Mouse (Mus musculus): Measurements from ENCODE around the gene Pml. TPM values are rescaled to one million over a fixed set of nuclear protein-coding genes. Genes with fewer than 3 reads are reported as not detected.

Pml gene
- polyA plus RNA-seq, 1 experiment from 2014 or later: 18.9 TPM

DNA sequence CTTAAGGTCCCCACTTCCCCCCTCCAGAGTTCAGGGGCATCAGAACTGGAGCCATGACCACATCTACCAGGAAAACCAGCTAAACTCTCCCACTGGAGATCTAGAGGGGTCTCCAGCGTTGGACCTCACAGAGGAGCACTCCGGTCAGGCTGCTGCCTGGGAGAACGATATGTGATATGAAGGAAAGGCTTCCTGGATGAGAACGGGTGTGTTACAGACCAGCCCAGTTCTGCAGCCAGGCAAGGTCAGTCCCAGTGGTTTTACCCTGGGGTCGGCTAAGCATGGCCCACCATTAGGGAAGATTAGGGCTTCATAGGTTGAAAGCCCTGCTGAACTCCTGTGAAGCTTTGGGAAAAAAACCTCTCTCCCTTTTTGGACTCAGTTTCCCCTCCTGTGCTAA lies 36.2 kb downstream of the Pml start:
- Histone ChIP-seq H3K9ac (peak overlapping the region; percentile 63), H3K4me1 (replicated peaks) (peaks cover 52% of the 10 kb centered on the region), H3K36me3 (0 out of 2 replicates have a peak, but pooled peaks cover under 1% of the 10 kb centered on the region), H3K4me2 (peak overlapping the region; percentile 68), H3K27me3 (peaks cover 13% of the 10 kb centered on the region; the same call in 1 of the 2 replicates), H3K27ac (peak overlapping the region; percentile 89), H3K9me3 (replicated peaks) (no peaks in the 10 kb centered on the region), H3K4me3 (replicated peaks) (peak overlapping the region; percentile 35; the same call in 1 of the 2 replicates)
- ATAC-seq (ENCODE audit: low read depth) (peak; percentile 72), DNase-seq (no peak)
- 30% methylated on average over 5 of the region's 5 CpGs for WGBS (ENCODE audit: insufficient replicate concordance)

DNA sequence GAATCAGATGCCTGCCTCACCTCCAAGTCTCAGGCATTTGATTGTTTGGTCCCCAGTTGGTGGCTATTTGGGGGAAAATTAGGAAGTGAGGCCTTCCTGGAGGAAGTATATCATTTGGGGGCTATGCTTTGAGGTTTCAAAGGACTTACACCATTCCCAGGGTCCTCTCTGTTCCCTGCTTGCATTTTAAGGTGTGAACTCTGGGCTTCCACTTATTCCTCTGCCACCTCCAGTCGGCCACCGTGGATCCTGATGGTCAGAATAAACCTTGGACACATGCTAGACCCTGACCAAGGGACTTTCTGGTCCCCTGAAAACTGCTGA lies 39.3 kb downstream of the Pml start:
- no peak overlapping the region for H3K4me2 ChIP-seq
- no peak for ATAC-seq (ENCODE audit: low read depth)
- H3K27ac ChIP-seq: no peak overlapping the region
- H3K27me3 ChIP-seq: peaks cover 36% of the 10 kb centered on the region
- 36% methylated on average over 2 of the region's 2 CpGs for WGBS (ENCODE audit: insufficient replicate concordance)
- DNase-seq: no peak
- H3K4me3 ChIP-seq (replicated peaks): no peak overlapping the region
- no peaks in the 10 kb centered on the region for H3K9me3 ChIP-seq (replicated peaks)
- no peak overlapping the region for H3K9ac ChIP-seq
- no peaks in the 10 kb centered on the region for H3K36me3 ChIP-seq
- H3K4me1 ChIP-seq (replicated peaks): peaks cover 43% of the 10 kb centered on the region

DNA sequence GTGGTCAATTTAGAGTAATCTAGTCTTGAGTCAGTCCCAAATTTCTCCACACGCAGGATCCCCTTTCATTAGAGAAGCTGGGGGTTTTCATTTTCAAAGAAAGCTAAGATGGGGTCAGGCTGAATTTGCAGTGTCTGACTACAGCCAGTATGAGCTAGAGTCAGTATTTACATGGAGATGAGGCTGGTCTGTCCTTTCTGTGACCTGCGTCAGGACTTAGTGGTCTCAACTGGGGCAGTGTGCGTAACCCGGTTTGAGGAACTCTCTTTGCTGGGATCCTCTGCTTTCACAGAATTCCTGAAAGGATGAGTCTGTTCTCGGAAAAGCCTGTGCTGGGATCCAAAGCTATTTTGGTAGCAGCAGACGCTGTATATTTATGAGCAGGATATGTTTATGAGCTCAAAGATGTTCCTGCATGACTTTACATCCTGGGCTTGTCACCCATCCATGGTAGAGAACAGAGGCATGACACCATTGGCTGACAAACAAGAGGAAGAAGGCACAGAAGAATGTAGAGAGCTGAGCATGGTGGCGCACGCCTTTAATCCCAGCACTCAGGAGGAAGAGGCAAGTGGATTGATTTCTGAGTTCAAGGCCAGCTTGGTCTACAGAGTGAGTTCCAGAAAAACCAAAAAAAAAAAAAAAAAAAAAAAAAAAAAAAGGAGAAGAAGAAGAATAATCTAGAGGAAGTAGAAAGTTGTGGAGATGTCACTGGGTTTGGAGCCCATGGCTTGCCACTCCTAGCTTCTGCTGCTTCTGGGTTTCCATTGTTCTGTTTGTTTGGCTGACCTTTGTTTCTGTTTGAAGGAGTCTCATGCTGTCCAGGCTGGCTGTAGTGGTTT lies 39.9 kb downstream of the Pml start:
- no peak overlapping the region for H3K4me3 ChIP-seq (replicated peaks)
- 71% methylated on average over 8 of the region's 8 CpGs for WGBS (ENCODE audit: insufficient replicate concordance)
- no peak for ATAC-seq (ENCODE audit: low read depth)
- no peaks in the 10 kb centered on the region for H3K9me3 ChIP-seq (replicated peaks)
- no peaks in the 10 kb centered on the region for H3K36me3 ChIP-seq
- no peak overlapping the region for H3K27ac ChIP-seq
- peaks cover 38% of the 10 kb centered on the region for H3K4me1 ChIP-seq (replicated peaks)
- H3K4me2 ChIP-seq: no peak overlapping the region
- peaks cover 42% of the 10 kb centered on the region for H3K27me3 ChIP-seq
- H3K9ac ChIP-seq: no peak overlapping the region
- no peak for DNase-seq

DNA sequence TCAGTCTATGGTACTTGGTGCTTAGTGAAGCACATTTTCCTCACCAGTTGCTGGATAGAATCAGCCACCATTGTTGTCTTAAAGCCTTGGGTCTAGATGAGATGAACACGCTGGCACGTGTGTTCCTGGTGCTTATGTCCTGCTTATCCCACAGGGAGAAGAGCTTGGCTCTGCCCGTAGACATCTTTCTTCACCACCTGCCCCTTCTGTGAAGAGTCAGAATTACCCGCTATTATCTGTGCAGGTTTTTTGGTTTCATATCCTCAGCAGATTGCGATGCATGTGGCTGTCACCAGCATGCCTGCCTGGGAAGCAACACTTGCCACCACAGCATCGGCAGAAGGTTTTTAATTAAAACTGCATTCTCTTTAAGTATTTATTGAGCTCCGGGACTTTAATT lies 43.6 kb downstream of the Pml start:
- Histone ChIP-seq H3K4me2 (no peak overlapping the region), H3K36me3 (no peaks in the 10 kb centered on the region), H3K9ac (no peak overlapping the region), H3K27ac (no peak overlapping the region), H3K9me3 (replicated peaks) (no peaks in the 10 kb centered on the region), H3K27me3 (peaks cover 75% of the 10 kb centered on the region), H3K4me3 (replicated peaks) (no peak overlapping the region), H3K4me1 (replicated peaks) (peaks cover 18% of the 10 kb centered on the region)
- no peak for ATAC-seq (ENCODE audit: low read depth)
- 74% methylated on average over 7 of the region's 7 CpGs for WGBS (ENCODE audit: insufficient replicate concordance)
- DNase-seq: no peak

DNA sequence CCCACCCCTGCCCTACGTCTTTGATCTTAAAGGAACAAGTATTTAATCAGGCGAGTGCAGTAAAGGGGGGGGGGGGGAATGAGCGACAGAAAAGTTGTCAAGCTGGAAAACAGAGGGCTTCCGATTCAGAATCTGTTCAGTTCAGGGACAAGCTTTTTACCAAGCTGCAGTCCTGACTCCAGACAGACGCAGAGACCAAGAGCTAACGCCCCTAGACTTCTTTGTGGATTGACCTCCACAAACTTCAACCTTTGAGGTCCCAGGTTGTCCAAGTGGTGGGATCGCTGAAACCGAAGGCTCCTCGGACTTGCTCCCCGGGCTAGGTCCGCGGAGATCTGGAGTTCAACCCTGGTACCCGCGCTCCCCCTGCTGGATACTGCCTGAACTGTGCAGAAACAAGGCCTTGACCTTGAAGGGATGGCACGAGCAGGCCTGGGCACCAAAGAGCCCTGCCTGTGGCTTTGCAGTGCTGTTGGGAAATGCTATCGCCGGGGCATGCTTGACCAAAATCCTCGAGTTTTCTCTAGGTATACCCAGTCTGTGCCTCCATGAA lies 45.1 kb downstream of the Pml start:
- WGBS (ENCODE audit: insufficient replicate concordance): 3% methylated on average over 18 of the region's 18 CpGs

DNA sequence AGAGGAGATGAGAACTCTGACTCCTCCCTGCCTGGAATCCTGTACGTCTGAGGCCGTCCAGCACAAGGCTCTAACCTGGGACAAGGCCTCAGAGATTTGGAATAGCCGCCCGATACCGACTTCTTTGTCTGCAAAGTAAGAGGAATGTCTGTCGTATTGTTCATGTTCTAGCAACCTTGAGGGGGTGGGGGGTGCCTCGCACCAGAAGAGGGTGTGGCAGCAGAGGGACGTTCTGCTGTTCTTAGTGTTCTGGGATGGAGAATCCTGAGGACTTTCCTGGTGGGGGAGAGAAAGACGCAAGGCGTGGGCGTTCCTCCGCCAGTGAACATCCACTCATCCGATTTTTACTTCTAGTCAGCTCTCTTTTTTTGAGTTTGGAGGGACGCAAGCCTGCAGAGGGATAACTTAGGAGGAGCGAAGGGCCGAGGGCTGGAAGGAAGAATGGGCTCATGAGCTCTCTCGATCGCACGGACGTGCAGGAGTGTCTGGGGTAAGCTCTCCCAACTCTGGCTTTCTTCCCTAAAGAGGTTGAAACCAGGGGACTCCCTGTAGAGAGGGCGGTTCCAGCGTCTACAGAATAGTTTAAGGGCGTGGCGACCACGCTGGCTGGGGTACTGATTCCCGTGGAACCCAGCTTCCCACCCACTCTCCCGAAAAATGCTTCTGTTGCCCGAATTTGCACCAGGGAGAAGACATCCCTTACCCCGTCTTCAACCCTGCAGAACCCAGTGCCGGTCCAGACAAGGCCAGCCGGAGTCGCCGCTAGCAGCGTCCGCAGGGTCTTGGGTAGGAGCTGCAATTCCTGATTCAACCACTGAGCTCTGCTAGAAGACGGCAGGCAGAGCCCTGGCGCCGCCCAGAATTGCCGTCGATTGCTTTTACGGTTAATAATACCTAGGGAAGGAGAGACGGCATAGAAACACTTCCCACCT lies 45.8 kb downstream of the Pml start, which contains the start of the genes Islr and Islr2:
Gene Islr (minus strand): TSS at position 791 of the 932 bp plus-strand sequence.
Gene Islr2 (minus strand): TSS at position 804 of the 932 bp plus-strand sequence.
- peak within 1 kb of the TSS; percentile 56 for H3K4me3 ChIP-seq (replicated peaks)
- H3K36me3 ChIP-seq: no peaks in the 10 kb centered on the region
- H3K27ac ChIP-seq: no peak within 1 kb of the TSS
- H3K9ac ChIP-seq: peak within 1 kb of the TSS; percentile 49; the same call in 1 of the 2 replicates
- H3K4me1 ChIP-seq (replicated peaks): peaks cover 11% of the 10 kb centered on the region
- no peaks in the 10 kb centered on the region for H3K9me3 ChIP-seq (replicated peaks)
- H3K4me2 ChIP-seq: peak within 1 kb of the TSS; percentile 68
- peaks cover 87% of the 10 kb centered on the region for H3K27me3 ChIP-seq
- DNase-seq (no peak), ATAC-seq (ENCODE audit: low read depth) (peak; percentile 77)
- WGBS (ENCODE audit: insufficient replicate concordance): 3% methylated on average over 42 of the region's 42 CpGs

More for the DNA sequence above, 45.1 kb downstream of the Pml start:
- Histone ChIP-seq H3K9ac (peak overlapping the region; percentile 49; the same call in 1 of the 2 replicates), H3K4me1 (replicated peaks) (peaks cover 8% of the 10 kb centered on the region), H3K4me2 (peak overlapping the region; percentile 68), H3K27ac (no peak overlapping the region), H3K4me3 (replicated peaks) (peak overlapping the region; percentile 56), H3K36me3 (no peaks in the 10 kb centered on the region), H3K9me3 (replicated peaks) (no peaks in the 10 kb centered on the region), H3K27me3 (peaks cover 83% of the 10 kb centered on the region)
- ATAC-seq (ENCODE audit: low read depth): peak; percentile 79
- peak; percentile 75 for DNase-seq

DNA sequence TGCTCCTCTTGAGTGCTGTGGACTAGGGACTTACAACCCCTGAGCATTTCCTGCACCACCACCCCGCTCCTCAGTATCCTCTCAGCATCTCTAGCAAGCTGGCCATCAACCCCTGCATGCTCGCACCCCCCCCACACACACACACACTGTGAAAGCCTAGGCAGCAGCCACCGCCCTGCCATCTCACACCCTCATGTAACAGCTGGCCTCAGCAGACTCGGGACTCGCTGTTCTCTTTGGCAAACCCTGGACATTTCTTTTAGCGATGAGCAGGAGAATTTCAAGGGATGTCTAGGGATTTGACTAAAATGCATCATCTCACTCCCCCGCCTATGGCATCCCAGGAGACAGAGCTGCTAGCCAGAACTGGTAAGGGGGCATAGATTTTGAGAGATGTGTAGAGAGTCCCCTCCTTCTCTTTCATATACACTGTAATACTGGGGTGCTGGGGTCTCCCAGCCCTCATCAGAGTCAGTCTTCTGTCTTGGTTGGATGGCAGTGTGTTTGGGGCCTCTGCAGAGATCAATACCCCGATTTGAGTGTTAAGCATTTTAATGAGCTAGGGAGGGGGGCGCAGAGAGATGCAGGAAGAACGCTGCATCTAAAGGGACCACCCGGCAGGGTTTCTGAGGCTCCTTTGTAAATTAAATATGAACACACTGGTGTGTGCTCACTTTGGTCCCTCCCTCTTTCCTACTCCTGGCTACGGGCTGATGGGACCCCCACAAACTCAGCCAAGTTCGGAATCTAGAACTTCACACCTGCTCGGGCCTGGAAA lies 46.7 kb downstream of the Pml start:
- ATAC-seq (ENCODE audit: low read depth): no peak
- no peak for DNase-seq
- Histone ChIP-seq H3K9ac (no peak overlapping the region), H3K27me3 (peaks cover 96% of the 10 kb centered on the region), H3K9me3 (replicated peaks) (no peaks in the 10 kb centered on the region), H3K27ac (no peak overlapping the region), H3K36me3 (no peaks in the 10 kb centered on the region), H3K4me1 (replicated peaks) (peaks cover 18% of the 10 kb centered on the region), H3K4me2 (no peak overlapping the region), H3K4me3 (replicated peaks) (no peak overlapping the region)
- 9% methylated on average over 14 of the region's 14 CpGs for WGBS (ENCODE audit: insufficient replicate concordance)

DNA sequence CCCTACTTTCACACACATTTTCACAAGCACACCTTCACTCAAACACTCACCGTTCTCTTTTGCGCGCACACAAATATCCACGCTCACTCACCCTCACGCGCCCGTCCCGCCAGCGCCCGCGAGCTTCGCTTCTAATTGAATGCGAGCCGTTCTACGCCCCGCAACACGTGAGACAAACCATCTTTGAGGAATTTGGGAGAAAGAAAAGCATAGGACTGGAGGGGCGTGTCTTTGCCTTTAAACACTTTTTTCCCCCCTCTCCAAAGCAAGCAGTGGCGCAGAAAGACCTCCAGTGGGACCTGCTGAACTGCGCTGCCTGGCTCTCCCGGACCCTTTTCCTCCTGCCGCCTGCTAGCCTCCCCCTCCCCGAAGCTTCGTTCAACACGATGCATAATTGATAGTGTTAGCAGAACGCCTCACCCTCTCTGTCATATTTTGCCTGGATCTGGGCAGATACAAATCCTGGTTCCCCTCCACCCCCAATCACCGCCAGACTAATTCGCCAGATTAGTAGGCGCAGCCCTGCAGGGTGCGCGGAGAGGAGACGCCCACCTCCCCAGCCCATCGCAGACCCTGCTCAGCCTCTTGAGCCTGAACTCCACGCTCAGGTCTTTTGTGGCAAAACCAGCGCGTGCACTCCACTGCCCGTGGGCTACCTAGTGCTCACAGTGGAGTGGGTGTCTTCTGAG lies 47.6 kb downstream of the Pml start:
- no peak overlapping the region for H3K4me2 ChIP-seq
- no peaks in the 10 kb centered on the region for H3K36me3 ChIP-seq
- peaks cover 99% of the 10 kb centered on the region for H3K27me3 ChIP-seq
- DNase-seq: no peak
- ATAC-seq (ENCODE audit: low read depth): no peak
- no peaks in the 10 kb centered on the region for H3K9me3 ChIP-seq (replicated peaks)
- H3K27ac ChIP-seq: no peak overlapping the region
- no peak overlapping the region for H3K9ac ChIP-seq
- no peak overlapping the region for H3K4me3 ChIP-seq (replicated peaks)
- WGBS (ENCODE audit: insufficient replicate concordance): 3% methylated on average over 37 of the region's 37 CpGs
- H3K4me1 ChIP-seq (replicated peaks): peaks cover 24% of the 10 kb centered on the region

DNA sequence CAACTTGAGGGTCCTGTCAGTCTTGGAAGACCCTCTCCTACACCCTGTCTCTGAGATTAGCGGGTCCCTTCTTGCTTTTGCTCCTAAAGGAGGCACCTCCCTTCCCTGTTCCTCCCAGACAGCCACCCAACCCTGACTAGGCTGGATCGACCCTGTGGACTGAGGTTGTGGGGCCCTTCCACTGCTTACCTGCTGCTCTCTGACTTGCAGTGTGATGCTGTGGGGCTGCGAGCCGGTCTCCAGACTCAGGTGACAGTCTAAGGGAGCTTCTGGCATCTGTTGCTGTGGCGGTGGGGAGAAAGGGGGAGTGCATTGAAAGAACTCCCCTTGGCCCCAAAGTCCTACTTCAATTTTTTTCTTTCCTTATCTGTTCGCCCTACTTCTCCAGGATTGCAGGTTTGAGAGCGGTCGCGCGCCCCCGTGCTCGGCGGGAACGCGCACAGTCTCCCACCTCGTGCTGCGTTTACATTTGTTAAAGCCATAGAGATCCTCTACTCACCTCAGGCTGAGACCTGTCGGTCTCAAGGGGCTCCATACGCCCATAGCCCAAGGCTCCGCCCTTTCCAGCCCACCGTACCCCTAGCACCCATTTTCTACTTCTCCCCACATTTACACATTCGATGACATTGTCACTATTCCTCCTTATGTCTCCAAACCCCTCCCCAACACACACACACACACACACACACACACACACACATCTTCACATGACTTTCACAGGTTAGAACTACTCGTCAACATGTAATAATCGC lies 48.3 kb downstream of the Pml start:
- H3K4me2 ChIP-seq: no peak overlapping the region
- no peaks in the 10 kb centered on the region for H3K36me3 ChIP-seq
- H3K4me3 ChIP-seq (replicated peaks): no peak overlapping the region
- 2% methylated on average over 24 of the region's 24 CpGs for WGBS (ENCODE audit: insufficient replicate concordance)
- ATAC-seq (ENCODE audit: low read depth) (no peak), DNase-seq (no peak)
- H3K4me1 ChIP-seq (replicated peaks): peaks cover 27% of the 10 kb centered on the region
- no peak overlapping the region for H3K27ac ChIP-seq
- no peaks in the 10 kb centered on the region for H3K9me3 ChIP-seq (replicated peaks)
- H3K27me3 ChIP-seq: peaks cover 99% of the 10 kb centered on the region
- no peak overlapping the region for H3K9ac ChIP-seq
